ENCODE assay signal across 7 mouse cellular contexts in the genomic region with DNA sequence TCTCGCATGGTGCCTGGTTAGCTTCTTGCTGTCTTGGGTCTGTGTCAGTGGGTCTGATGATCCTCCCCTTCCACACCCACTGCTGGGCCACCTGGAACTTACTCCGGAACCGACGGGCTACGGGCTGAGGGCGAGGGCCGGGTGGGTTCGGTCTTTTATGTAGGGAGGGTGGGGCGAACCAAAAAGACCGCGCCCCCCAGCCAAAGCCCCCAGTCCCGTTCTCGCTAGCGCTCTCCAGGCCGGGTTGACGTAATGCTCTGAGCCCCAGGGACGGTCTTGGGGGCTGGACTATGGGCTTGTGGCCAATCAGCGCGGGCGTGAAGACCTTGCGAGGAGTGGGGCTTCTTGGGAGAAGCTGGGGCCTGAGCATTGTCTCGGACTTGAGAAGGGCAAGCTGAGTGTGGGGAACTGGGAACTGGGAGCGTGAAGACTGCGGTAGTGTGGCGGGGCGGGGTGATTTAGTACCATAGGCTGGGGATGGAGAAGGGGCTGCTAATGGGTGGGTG. TPM values are rescaled to one million over a fixed set of nuclear protein-coding genes. Genes with fewer than 3 reads are reported as not detected.
DNase-seq lines count a peak whose midpoint lies in the region; ATAC-seq and TF ChIP-seq lines count a peak whose summit lies in the region.

Gene Tubb2b, minus strand, starts transcription at position 241 of the 506 bp plus-strand sequence.

- H3K9me3 ChIP-seq in ES-Bruce4 (replicated peaks; ENCODE audit: control insufficient read depth, insufficient read depth, low read length, poor library complexity, severe bottlenecking), result no peaks in the 10 kb centered on the region
- H3K9me3 ChIP-seq in forebrain, embryonic 12.5 days, result no peaks in the 10 kb centered on the region

- TF ChIP-seq POLR2A in ES-Bruce4 (IDR thresholded peaks at IDR 0.05; ENCODE audit: insufficient read depth, low read length), result peak; percentile 15

- under 1% methylated on average over 26 of the region's 26 CpGs for WGBS in forebrain, embryonic 12.5 days

- DNase-seq in WW6 (ENCODE audit: low read depth, low spot score), result peak; percentile 88
- DNase-seq in heart, postnatal 4 days, result peak; percentile 89
- DNase-seq in layer of hippocampus, postnatal 14 days (ENCODE audit: low spot score in 2 of 2), result peak; percentile 88 to 91
- peak; percentile 85 for DNase-seq in lung, postnatal 10 days
- peak; percentile 83 for DNase-seq in retina, postnatal 7 days (ENCODE audit: low read depth, low spot score)

- peak within 1 kb of the TSS; percentile 59 for H3K9ac ChIP-seq in ES-Bruce4 (ENCODE audit: low read depth, poor library complexity, severe bottlenecking)
- H3K9ac ChIP-seq in forebrain, embryonic 12.5 days, result peak within 1 kb of the TSS; percentile 97

- H3K4me2 ChIP-seq in forebrain, embryonic 12.5 days, result peak within 1 kb of the TSS; percentile 85

- no peaks in the 10 kb centered on the region for H3K27me3 ChIP-seq in ES-Bruce4 (ENCODE audit: control insufficient read depth, insufficient read depth, low read length, poor library complexity, severe bottlenecking)
- H3K27me3 ChIP-seq in forebrain, embryonic 12.5 days, result no peaks in the 10 kb centered on the region

- H3K36me3 ChIP-seq in ES-Bruce4 (ENCODE audit: control insufficient read depth, insufficient read depth, low read length, poor library complexity, severe bottlenecking), result peaks cover 15% of the 10 kb centered on the region
- H3K36me3 ChIP-seq in forebrain, embryonic 12.5 days (replicated peaks), result peaks cover 25% of the 10 kb centered on the region

- TF ChIP-seq EP300 in ES-Bruce4 (IDR thresholded peaks at IDR 0.05; ENCODE audit: insufficient read depth, low read depth, low read length), result 0 out of 2 replicates have a peak, but pooled peaks have one; percentile 34

- peak within 1 kb of the TSS; percentile 79 for H3K27ac ChIP-seq in ES-Bruce4 (ENCODE audit: insufficient read depth, low read length)
- peak within 1 kb of the TSS; percentile 100 for H3K27ac ChIP-seq in forebrain, embryonic 12.5 days

- peak; percentile 92 for ATAC-seq in forebrain, embryonic 12.5 days (ENCODE audit: low FRiP score)

- no peak for TF ChIP-seq CTCF in ES-Bruce4 (IDR thresholded peaks at IDR 0.05; ENCODE audit: low read depth, low read length)

- H3K4me3 ChIP-seq in ES-Bruce4 (ENCODE audit: low read depth, low read length), result peak within 1 kb of the TSS; percentile 77
- peak within 1 kb of the TSS; percentile 88 for H3K4me3 ChIP-seq in forebrain, embryonic 12.5 days (replicated peaks)

- peaks cover 2% of the 10 kb centered on the region for H3K4me1 ChIP-seq in ES-Bruce4 (ENCODE audit: control insufficient read depth, insufficient read depth, low read length)
- peaks cover 51% of the 10 kb centered on the region for H3K4me1 ChIP-seq in forebrain, embryonic 12.5 days

RNA-seq across cellular contexts. Expression of gene Tubb2b, which starts in this region (rescaled TPM):
- 229 and 267 TPM in 2 replicates for polyA plus RNA-seq in ES-Bruce4 (2011; ENCODE audit: insufficient read depth, insufficient read length, low read depth, missing spikeins)
- 311 and 346 TPM in 2 replicates for polyA plus RNA-seq in forebrain, embryonic 12.5 days (2016; fragmentation: Nextera tagmentation; extraction: Ambion mirVana)
- total RNA-seq in heart, postnatal 4 days (2021), result 100 to 1,000 TPM; 100 to 106 TPM
- total RNA-seq in layer of hippocampus, postnatal 14 days (2021), result 100 to 1,000 TPM; 703 to 790 TPM

Comparison
In these comparisons a context has a peak if more than half of its experiments do, and no peak if none do; other contexts are left out.
1. Peak in every context shown above with its lines: DNase-seq, ATAC-seq, H3K4me3 ChIP-seq and H3K27ac ChIP-seq.
2. RNA of gene Tubb2b (total RNA-seq): 703 to 790 TPM in layer of hippocampus, postnatal 14 days; 100 to 106 TPM in heart, postnatal 4 days; every median in the first group is over 4 times any median in the second.